Mouse (Mus musculus) T-helper 17 cell (primary cell): ENCODE results near the gene Slx4ip.
"Not testable (repeated sequence)": the region's sequence is repeated elsewhere in the genome, so short reads cannot be mapped to it uniquely, and the experiment has no call there.

Source experiments
- in situ Hi-C, 2 experiments: fragments of 300-600 bp; cut with MboI, MseI; formaldehyde crosslinking; loops; 1 replicate in 1 of 2; 2 replicates in 1 of 2; pipeline ENCODE4 v1.15.1; 2025; ENCODE audit warnings: high pct_unique_total_duplicates in 2 of 2

Slx4ip gene

GRCm38 (mm10) chr2:136891068-136891950, at the start of gene Slx4ip, which contains the start of the genes AL731706.1 and Mkks:
Gene Slx4ip (plus strand): TSS chr2:136891218.
Gene AL731706.1 (minus strand): TSS chr2:136891389.
Gene Mkks (minus strand): TSS chr2:136891389.
- in situ Hi-C loops: no loop called here

GRCm38 (mm10) chr2:136850366-136850765, 40.7 kb upstream of the Slx4ip start:
- in situ Hi-C loops: no loop called here

- in situ Hi-C loops: no loop called here
Observed at GRCm38 (mm10) chr2:136854543-136855388, 36.3 kb upstream of the Slx4ip start.

GRCm38 (mm10) chr2:136885579-136885978, 5.4 kb upstream of the Slx4ip start, which contains the start of gene AL731706.2:
Gene AL731706.2 (minus strand): TSS chr2:136885679.
- in situ Hi-C loops: no loop called here

- in situ Hi-C loops: no loop called here
Observed at GRCm38 (mm10) chr2:136886846-136887245, 4.2 kb upstream of the Slx4ip start.

GRCm38 (mm10) chr2:136890716-136891067, 326 bp upstream of the Slx4ip start:
- in situ Hi-C loops: not testable (repeated sequence)

- in situ Hi-C loops: no loop called here
Observed at GRCm38 (mm10) chr2:136891951-136892371, 943 bp downstream of the Slx4ip start.

GRCm38 (mm10) chr2:136894494-136894893, 3.5 kb downstream of the Slx4ip start:
- in situ Hi-C loops: no loop called here

GRCm38 (mm10) chr2:136896131-136896530, 5.1 kb downstream of the Slx4ip start:
- in situ Hi-C loops: no loop called here

- in situ Hi-C loops: loop anchor here in 1 of 2 experiments (25.0 kb wide), 1 partner anchor 1246 kb away; the partner anchor contains the start of gene Plcb4
Observed at GRCm38 (mm10) chr2:136908596-136908995, 17.6 kb downstream of the Slx4ip start.

- in situ Hi-C loops: loop anchor here in 1 of 2 experiments (25.0 kb wide), 1 partner anchor 1247 kb away; the partner anchor contains the start of gene Plcb4
Observed at GRCm38 (mm10) chr2:136909298-136909697, 18.3 kb downstream of the Slx4ip start.

- in situ Hi-C loops: loop anchor here in 1 of 2 experiments (25.0 kb wide), 1 partner anchor 1250 kb away; the partner anchor contains the start of gene Plcb4
Observed at GRCm38 (mm10) chr2:136911958-136912411, 21.0 kb downstream of the Slx4ip start.

GRCm38 (mm10) chr2:136913021-136913420, 22.0 kb downstream of the Slx4ip start:
- in situ Hi-C loops: loop anchor here in 1 of 2 experiments (25.0 kb wide), 1 partner anchor 1251 kb away; the partner anchor contains the start of gene Plcb4

- in situ Hi-C loops: loop anchor here in 1 of 2 experiments (25.0 kb wide), 1 partner anchor 1252 kb away; the partner anchor contains the start of gene Plcb4
Observed at GRCm38 (mm10) chr2:136914334-136914902, 23.4 kb downstream of the Slx4ip start.

- in situ Hi-C loops: loop anchor here in 1 of 2 experiments (25.0 kb wide), 1 partner anchor 1257 kb away; the partner anchor contains the start of gene Plcb4
Observed at GRCm38 (mm10) chr2:136919433-136919832, 28.4 kb downstream of the Slx4ip start.

GRCm38 (mm10) chr2:136920257-136920993, 29.4 kb downstream of the Slx4ip start:
- in situ Hi-C loops: loop anchor here in 1 of 2 experiments (10.0 to 25.0 kb wide), 2 partner anchors 634 to 1258 kb away; partner anchors contain the start of gene Plcb4

GRCm38 (mm10) chr2:136921003-136921408, 30.0 kb downstream of the Slx4ip start:
- in situ Hi-C loops: loop anchor here in 1 of 2 experiments (10.0 to 25.0 kb wide), 2 partner anchors 634 to 1259 kb away; partner anchors contain the start of gene Plcb4

GRCm38 (mm10) chr2:136936391-136937288, 45.6 kb downstream of the Slx4ip start:
- in situ Hi-C loops: no loop called here

- in situ Hi-C loops: no loop called here
Observed at GRCm38 (mm10) chr2:136938249-136938648, 47.2 kb downstream of the Slx4ip start.
